Mouse (Mus musculus): Measurements from ENCODE around the gene Lekr1. TPM values are rescaled to one million over a fixed set of nuclear protein-coding genes. Genes with fewer than 3 reads are reported as not detected.

The Lekr1 gene
- total RNA-seq (2021) = 1 to 10 TPM; 1.8 to 2.2 TPM

GRCm38 (mm10) chr3:65665977-65666766 lies at the start of gene Lekr1:
TSS of gene Lekr1 (plus strand) at chr3:65666228.
- peak; percentile 81 for DNase-seq (ENCODE audit: low spot score)
- intact Hi-C loops (cut with DNase I) = loop anchor here (5.0 kb wide), 2 partner anchors 196 to 261 kb away; no protein-coding TSS in a partner anchor

GRCm38 (mm10) chr3:65617507-65617906 lies 48.5 kb upstream of the Lekr1 start:
- intact Hi-C loops (cut with DNase I) = no loop called here

GRCm38 (mm10) chr3:65619340-65619739 lies 46.7 kb upstream of the Lekr1 start:
- no peak for DNase-seq (ENCODE audit: low spot score)
- intact Hi-C loops (cut with DNase I) = no loop called here

More at GRCm38 (mm10) chr3:65617507-65617906, 48.5 kb upstream of the Lekr1 start:
- DNase-seq (ENCODE audit: low spot score) = no peak

DNA sequence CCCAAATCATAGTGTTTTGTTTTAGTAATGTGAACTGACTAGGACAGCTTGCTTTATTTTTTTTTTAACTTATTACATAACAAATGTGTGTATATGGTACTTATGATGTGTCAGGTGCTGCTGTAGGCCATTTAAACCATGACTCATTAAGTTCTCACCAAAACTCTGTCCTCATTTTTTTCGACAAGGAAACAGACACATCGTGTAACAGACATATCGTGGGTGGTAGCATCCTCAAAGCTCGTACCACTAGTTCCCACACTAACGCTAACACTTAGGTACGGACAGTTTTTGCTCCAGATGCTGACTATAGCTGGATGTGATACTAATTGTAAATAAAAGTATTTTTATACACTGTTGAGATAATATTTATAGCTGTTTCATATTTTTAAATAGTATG lies 43.0 kb upstream of the Lekr1 start:
- DNase-seq (ENCODE audit: low spot score) = no peak
- intact Hi-C loops (cut with DNase I) = no loop called here

DNA sequence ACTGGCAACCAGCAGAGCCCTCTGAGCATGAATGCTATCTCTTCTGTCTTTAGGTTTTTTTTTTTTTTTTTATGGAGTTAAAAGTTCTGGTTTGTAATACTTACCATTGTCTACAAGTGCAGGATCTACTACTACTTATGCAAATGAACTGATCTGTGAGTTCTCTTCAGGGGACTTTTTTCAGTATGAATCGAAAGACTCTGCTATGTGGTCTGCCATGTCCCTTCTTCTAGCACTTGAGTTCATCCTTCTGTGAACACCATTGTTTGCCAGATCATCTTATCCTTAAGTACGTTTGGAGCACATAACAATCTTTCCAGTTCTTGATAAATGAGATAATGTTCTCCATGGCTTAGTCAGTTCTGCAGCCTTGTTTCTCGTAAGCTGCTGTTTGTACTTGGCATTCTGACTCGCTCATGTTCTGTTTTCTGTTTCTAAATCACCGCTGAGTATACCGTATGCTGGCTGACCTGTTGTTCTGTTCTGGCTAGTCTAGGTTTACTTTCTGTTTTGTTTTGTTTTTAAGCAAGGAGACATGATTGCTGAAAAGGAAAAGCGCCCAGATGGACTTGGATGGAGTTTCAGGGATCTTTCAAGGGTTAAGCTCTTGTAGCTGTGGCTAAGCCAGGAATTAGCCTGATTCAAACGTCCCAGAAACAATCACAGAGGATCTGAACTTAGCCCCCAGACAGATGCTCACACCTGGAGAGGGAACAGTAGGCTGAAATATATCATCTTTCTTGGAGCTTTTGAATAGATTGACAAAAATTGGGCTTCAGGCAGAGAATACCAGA lies 40.3 kb upstream of the Lekr1 start:
- no peak for DNase-seq (ENCODE audit: low spot score)
- intact Hi-C loops (cut with DNase I) = no loop called here

- intact Hi-C loops (cut with DNase I) = no loop called here
Measured at GRCm38 (mm10) chr3:65626290-65626914, 39.6 kb upstream of the Lekr1 start.

DNA sequence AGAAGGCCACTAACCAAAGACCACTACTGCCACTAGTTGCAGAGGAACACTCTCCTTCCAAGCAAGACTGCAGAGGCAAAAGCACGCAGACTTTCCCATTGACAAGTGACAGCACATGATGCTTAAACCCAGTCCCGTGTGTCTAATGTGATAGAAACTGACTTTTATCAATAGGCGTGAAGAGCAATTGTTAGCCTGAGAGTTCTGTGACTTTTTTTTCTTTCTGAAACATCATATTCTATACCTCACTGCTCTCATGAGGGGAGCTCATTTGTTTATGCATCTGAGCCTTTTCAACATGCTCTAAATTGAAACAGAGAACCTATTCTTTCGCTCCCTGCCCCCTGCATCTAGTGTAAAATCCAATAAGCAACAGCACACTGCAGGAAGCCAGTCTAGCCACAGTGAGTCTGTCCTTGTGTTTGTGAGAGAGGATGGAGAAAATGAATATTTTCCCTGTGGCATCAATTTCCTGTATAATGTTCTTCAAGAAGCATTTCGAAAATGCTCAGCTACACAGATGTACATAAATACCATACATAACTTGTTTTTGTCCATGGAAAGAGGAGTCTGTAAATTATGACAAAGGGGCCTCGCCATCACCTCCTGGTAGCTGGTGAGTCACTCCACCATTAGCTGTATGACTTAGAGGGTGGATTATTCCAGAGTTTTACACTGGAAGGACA lies 38.9 kb upstream of the Lekr1 start:
- DNase-seq (ENCODE audit: low spot score) = no peak
- intact Hi-C loops (cut with DNase I) = no loop called here

More at GRCm38 (mm10) chr3:65626290-65626914, 39.6 kb upstream of the Lekr1 start:
- DNase-seq (ENCODE audit: low spot score) = no peak

GRCm38 (mm10) chr3:65627707-65628028 lies 38.4 kb upstream of the Lekr1 start:
- no peak for DNase-seq (ENCODE audit: low spot score)
- intact Hi-C loops (cut with DNase I) = no loop called here

DNA sequence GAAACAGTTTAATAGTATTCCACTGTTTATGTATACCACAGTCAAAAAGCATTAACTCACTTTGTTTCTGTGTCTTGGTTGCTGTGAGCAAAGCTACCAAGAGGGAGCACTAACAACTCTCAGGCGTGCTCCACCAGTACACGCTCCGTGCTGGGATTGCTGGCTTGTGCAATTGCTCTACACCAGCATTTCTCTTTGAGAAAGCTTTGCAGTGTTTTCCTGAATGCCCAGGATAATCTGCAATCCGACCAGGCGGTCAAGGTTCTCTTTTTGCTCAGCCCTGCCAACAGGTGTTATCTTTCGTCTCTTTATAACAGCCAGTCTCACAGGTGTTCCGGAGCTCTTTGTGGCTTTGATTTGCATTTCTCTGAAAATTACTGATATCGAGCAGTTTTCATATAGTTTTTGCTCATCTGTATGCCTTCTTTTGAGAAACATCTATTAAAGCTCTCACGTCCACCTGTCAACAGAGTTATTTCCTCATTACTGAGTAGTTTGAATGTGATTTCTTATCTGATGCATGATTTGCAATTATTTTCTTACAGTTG lies 36.4 kb upstream of the Lekr1 start:
- intact Hi-C loops (cut with DNase I) = no loop called here
- DNase-seq (ENCODE audit: low spot score) = no peak

DNA sequence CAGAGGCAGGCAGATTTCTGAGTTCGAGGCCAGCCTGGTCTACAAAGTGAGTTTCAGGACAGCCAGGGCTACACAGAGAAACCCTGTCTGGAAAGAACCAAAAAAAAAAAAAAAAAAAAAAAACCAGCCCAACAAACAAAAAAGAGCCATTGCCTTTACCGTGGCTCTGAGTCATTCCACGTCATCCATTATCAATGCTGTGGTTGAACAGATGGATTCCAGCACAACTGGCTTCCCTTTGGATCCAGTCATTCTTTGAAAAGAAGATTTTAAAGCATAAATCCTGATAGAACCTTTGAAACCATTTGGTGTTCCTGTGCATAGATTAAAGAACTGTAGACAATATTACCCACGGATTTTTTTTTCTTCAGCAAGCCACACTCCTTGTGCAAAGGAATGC lies 32.4 kb upstream of the Lekr1 start:
- no peak for DNase-seq (ENCODE audit: low spot score)
- intact Hi-C loops (cut with DNase I) = no loop called here

- intact Hi-C loops (cut with DNase I) = no loop called here
- no peak for DNase-seq (ENCODE audit: low spot score)
Measured at GRCm38 (mm10) chr3:65635983-65636382, 30.0 kb upstream of the Lekr1 start.

DNA sequence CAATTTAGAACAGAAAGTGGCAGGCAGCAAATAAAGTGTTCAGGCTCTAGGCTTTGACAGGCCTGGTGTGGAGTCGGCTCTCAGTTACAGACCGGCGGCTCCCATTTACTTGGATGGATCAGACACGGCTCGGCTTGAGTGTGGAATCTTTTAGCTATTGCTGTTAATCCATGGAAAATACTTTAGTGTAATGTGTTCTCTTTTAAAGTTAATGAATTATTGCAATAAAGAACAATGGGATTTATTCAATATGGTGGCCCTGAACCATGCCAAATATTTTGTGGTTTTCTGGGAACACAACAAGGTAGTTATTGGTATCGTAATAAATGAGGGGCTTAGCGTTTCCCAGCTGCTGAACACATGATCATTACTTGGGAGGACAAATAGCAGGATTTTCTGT lies 28.7 kb upstream of the Lekr1 start:
- DNase-seq (ENCODE audit: low spot score) = no peak
- intact Hi-C loops (cut with DNase I) = no loop called here

GRCm38 (mm10) chr3:65638896-65639295 lies 27.1 kb upstream of the Lekr1 start:
- DNase-seq (ENCODE audit: low spot score) = no peak
- intact Hi-C loops (cut with DNase I) = no loop called here

DNA sequence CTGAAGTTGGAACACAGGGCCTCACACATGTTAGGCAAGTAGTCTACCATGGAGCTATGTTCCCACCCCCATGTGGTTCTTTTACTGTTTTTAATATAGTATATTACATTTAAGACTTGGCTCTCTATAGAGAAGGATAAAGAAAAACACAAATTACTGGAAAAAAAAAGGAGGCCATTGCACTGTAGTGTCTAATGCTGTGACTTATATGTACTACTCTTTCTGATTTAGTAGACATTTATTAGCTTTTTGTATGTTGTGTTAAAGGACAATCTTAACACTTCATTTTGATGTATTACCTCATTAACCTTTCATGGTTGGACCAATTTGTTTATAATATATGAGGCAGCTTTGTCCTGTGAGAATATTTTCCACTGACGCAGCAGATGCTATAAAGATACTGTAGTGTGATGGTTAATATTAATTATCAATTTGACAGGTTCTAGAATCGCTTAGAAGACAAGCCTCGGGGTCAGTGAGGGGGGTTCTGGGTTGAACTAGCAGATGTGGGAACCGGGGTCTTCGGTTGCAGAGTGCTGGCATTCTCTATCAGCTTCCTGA lies 26.5 kb upstream of the Lekr1 start:
- no peak for DNase-seq (ENCODE audit: low spot score)
- intact Hi-C loops (cut with DNase I) = no loop called here

- intact Hi-C loops (cut with DNase I) = no loop called here
- DNase-seq (ENCODE audit: low spot score) = no peak
Measured at GRCm38 (mm10) chr3:65642959-65643358, 23.1 kb upstream of the Lekr1 start.

DNA sequence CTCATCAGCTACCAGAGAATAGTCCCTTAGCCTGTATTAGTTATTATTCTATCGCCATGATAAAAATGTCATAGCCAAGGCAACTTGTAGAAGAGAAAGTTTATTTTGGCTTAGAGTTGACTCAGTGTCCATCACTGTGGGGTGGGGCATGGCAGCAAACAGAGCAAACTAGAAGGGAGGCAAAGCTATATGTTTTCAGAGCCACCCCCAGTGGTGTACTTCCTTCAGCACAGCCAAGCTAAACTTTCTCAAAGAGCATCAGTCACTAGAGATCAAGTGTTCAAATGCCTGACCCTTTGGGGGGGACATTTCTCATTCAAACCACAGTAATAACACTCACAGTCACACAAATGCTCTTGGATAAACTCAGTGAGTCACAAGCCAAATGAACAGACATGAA lies 22.4 kb upstream of the Lekr1 start:
- DNase-seq (ENCODE audit: low spot score) = no peak
- intact Hi-C loops (cut with DNase I) = no loop called here

DNA sequence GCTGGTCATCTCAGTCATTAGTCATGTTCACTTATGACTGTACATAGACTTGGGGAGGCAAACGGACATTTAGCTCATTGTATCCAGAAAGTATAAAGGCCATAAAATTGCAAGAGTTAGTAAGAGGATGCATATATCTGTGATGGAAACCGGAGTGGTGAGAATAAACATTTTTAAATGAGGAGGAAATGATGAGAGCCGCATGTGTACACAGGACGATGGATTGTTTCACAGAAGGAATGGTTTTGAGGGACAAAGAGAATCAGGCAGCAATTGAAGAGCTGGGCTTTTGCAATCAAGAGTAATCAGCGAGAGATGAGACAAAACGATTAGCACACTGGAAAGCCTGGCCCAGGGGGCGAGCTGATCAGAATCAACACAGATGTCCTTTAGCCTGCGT lies 18.4 kb upstream of the Lekr1 start:
- DNase-seq (ENCODE audit: low spot score) = no peak
- intact Hi-C loops (cut with DNase I) = no loop called here

DNA sequence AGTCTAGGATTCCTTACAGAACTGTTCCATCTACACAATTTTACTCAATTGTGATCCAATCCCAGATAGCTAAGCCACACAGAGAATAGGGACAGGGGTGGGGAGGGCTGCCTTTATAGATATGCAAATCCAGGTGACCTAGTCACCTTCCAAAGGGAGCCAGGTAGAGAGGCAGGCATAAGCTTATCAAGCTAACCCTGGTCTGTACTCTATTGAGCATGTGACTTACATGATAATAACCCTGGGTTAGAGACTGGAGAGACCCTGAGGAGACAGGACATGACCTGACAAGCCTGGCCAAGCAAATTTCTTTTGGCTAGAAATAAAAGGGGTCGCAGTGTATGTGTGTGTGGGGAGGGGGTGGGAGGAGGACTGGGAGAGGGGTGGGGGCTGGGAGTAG lies 17.1 kb upstream of the Lekr1 start:
- intact Hi-C loops (cut with DNase I) = no loop called here
- DNase-seq (ENCODE audit: low spot score) = no peak

- intact Hi-C loops (cut with DNase I) = no loop called here
- DNase-seq (ENCODE audit: low spot score) = no peak
Measured at GRCm38 (mm10) chr3:65650156-65650815, 15.7 kb upstream of the Lekr1 start.
